Mouse (Mus musculus) forebrain, embryonic 12.5 days (tissue): ENCODE results near the gene Mpzl2. TPM values are rescaled to one million over a fixed set of nuclear protein-coding genes. Genes with fewer than 3 reads are reported as not detected.

Experiments used
- ATAC-seq: fragments of 200-750 bp; cut with Nextera tagmentation; 2 replicates; pipeline ENCODE4 v1.8.0; 2017; ENCODE audit warnings: moderate TSS enrichment; ENCODE audit not compliant: low FRiP score
- H3K27ac ChIP-seq: fragments of 300-500 bp; sonication (generic); 2 replicates; pipeline ENCODE4 v1.5.1; 2016; ENCODE audit warnings: mild to moderate bottlenecking
- H3K27me3 ChIP-seq: fragments of 300-500 bp; sonication (generic); 2 replicates; pipeline ENCODE4 v1.6.1; 2016; ENCODE audit warnings: mild to moderate bottlenecking
- H3K36me3 ChIP-seq: fragments of 300-500 bp; sonication (generic); replicated peaks from 2 replicates; pipeline ENCODE4 v1.6.1; 2016; ENCODE audit warnings: mild to moderate bottlenecking
- H3K4me1 ChIP-seq: fragments of 300-500 bp; sonication (generic); 2 replicates; pipeline ENCODE4 v1.6.1; 2016
- H3K4me2 ChIP-seq: fragments of 300-500 bp; sonication (generic); 2 replicates; pipeline ENCODE4 v1.6.1; 2016; ENCODE audit warnings: mild to moderate bottlenecking, moderate library complexity
- H3K4me3 ChIP-seq: fragments of 300-500 bp; sonication (generic); replicated peaks from 2 replicates; pipeline ENCODE4 v1.5.1; 2016; ENCODE audit warnings: mild to moderate bottlenecking
- H3K9ac ChIP-seq: fragments of 300-500 bp; sonication (generic); 2 replicates; pipeline ENCODE4 v1.6.1; 2016; ENCODE audit warnings: mild to moderate bottlenecking
- H3K9me3 ChIP-seq: fragments of 300-500 bp; sonication (generic); 2 replicates; pipeline ENCODE4 v1.6.1; 2016
- WGBS: fragments of 180-500 bp; shearing (Covaris S2); methylation state at CpG from one replicate; pipeline ENCODE4 v1.1.7; 2016; 5-methylcytosine and 5-hydroxymethylcytosine counted together
- polyA plus RNA-seq: library from polyadenylated mRNA; unstranded; fragments of >200 nt; fragmentation: Nextera tagmentation; extraction: Ambion mirVana; gene quantifications from 2 replicates; pipeline ENCODE4 v1.2.1, GENCODE M21; 2016

The Mpzl2 gene
- polyA plus RNA-seq, 1 experiment from 2014 or later, result 1.2 TPM

DNA sequence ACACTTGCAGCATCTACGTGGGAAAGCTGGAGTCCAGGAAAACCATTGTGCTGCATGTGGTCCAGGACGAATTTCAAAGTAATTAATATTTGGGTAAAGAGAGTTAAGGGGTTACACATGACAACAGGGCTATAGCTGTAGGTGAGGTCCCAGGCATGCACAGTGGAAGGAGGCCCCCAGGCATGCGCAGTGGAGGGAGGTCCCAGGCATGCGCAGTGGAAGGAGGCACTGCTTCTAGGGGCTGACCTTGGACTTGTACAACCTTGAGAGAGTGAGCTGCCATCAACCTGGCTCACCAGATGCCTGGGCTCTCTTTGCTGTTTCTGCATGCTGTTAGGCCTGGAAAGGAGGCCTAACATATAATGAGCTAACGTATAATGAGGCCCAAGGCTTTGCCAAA lies 58.3 kb downstream of the Mpzl2 start:
- no peak for ATAC-seq
- no peaks in the 10 kb centered on the region for H3K36me3 ChIP-seq
- H3K4me2 ChIP-seq, result no peak overlapping the region
- H3K4me3 ChIP-seq, result no peak overlapping the region
- 79% methylated on average over 5 of the region's 5 CpGs for WGBS
- no peaks in the 10 kb centered on the region for H3K9me3 ChIP-seq
- no peaks in the 10 kb centered on the region for H3K4me1 ChIP-seq
- no peak overlapping the region for H3K9ac ChIP-seq
- H3K27ac ChIP-seq, result no peak overlapping the region
- H3K27me3 ChIP-seq, result no peaks in the 10 kb centered on the region

DNA sequence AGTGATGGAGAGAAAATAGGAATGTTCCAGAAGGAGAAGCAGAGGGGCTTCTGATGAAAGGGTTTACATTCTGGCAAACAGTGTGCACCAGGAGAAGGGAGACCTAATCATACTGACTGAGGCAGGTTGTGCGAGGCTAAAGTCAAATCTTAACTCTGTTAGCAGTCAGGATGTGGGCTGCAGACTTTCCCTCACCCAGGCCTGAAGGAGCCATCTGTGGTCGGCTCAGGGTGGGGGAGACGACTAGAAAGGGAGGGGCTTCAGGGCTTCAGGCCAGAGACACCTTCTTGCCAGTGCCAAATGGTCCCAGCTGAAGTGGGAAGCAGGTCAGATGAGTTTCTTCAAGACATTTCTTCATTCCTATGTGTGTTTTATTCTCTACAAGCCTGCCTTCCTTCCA lies 58.8 kb downstream of the Mpzl2 start:
- Histone ChIP-seq H3K27me3 (no peaks in the 10 kb centered on the region), H3K27ac (no peak overlapping the region), H3K4me2 (no peak overlapping the region), H3K9ac (no peak overlapping the region), H3K4me3 (no peak overlapping the region), H3K36me3 (no peaks in the 10 kb centered on the region), H3K4me1 (no peaks in the 10 kb centered on the region), H3K9me3 (no peaks in the 10 kb centered on the region)
- 75% methylated on average over 3 of the region's 3 CpGs for WGBS
- no peak for ATAC-seq

DNA sequence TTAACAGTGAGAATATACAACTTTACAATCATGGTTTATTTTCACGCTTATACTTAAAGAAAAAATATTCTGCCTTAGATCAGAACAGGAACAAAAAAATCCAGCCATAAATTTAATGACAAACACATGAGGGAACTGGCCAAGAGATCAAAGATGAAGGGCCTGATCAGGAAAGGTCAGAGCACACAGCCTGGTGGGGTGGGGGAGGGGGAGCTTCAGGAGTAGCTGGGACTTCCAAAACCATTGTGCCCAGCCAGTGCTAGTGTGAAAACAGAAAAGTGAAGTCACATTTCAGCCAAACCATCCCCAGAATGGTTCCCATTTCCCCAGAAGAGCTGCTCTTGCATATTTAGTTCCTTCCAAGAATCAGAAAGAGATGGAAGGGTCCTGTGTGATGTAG lies 62.9 kb downstream of the Mpzl2 start:
- 83% methylated on average over 1 of the region's 1 CpGs for WGBS
- H3K36me3 ChIP-seq, result no peaks in the 10 kb centered on the region
- H3K27ac ChIP-seq, result no peak overlapping the region
- no peaks in the 10 kb centered on the region for H3K9me3 ChIP-seq
- no peak overlapping the region for H3K4me3 ChIP-seq
- 0 out of 2 replicates have a peak, but pooled peaks cover 3% of the 10 kb centered on the region for H3K27me3 ChIP-seq
- no peak for ATAC-seq
- H3K4me2 ChIP-seq, result no peak overlapping the region
- no peaks in the 10 kb centered on the region for H3K4me1 ChIP-seq
- H3K9ac ChIP-seq, result no peak overlapping the region

DNA sequence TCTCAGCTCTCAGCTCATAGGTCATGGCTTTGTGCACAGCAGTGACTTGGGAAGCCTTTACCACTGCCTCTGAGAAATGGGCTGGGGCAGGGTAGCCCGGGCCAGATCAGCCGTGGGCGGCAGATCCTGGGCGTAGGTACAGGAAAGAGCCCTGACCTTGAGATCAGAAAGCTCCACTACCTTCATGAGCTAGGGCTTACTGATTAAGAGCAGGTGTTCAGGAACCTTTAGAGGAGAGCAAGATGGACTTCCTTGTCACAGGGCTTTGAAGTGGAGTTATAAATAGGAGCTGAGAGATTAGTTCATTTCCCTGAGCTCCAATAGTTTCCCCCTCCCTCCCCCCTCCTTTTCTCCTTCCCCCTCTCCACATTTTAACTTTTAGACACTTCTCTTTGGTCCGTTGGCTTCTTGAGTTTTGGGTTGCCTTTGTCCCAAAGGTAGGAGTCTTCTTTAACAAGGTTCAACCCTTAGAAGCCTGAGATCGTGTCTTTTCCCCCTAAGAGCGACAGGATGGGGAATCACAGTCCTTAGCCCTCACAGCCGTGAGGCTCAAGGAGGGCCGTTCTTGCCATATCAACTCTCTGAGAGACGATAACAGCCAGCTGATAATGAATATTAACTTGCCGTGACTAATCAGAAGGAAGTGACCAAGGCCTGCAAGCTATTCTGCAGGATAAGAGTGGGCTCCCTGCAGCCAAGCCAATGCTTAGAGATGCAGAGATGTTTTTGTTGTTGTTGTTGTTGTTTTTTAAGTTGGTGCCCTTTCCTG lies 63.8 kb downstream of the Mpzl2 start:
- Histone ChIP-seq H3K4me3 (no peak overlapping the region), H3K27me3 (0 out of 2 replicates have a peak, but pooled peaks cover 3% of the 10 kb centered on the region), H3K9me3 (no peaks in the 10 kb centered on the region), H3K4me1 (no peaks in the 10 kb centered on the region), H3K36me3 (no peaks in the 10 kb centered on the region), H3K4me2 (no peak overlapping the region), H3K27ac (no peak overlapping the region), H3K9ac (no peak overlapping the region)
- WGBS, result 76% methylated on average over 11 of the region's 11 CpGs
- no peak for ATAC-seq

Other genes starting within 250 kb of the Mpzl2 start
- 3.6 and 4.4 TPM in 2 replicates for gene Tmem25, start 240.5 kb upstream of the Mpzl2 start, polyA plus RNA-seq
- 0.31 and 0.82 TPM in 2 replicates for gene Ttc36, start 236.7 kb upstream of the Mpzl2 start, polyA plus RNA-seq
- 27.4 and 28.3 TPM in 2 replicates for gene Kmt2a, start 158.5 kb upstream of the Mpzl2 start, polyA plus RNA-seq
- 524 and 567 TPM in 2 replicates for gene Atp5l, start 119.1 kb upstream of the Mpzl2 start, polyA plus RNA-seq
- 33.2 and 33.4 TPM in 2 replicates for gene Ube4a, start 74.2 kb upstream of the Mpzl2 start, polyA plus RNA-seq
- 0.19 TPM in 1 of 2 replicates, not detected in the other for gene Cd3g, start 59.4 kb upstream of the Mpzl2 start, polyA plus RNA-seq
- gene Cd3d, start 58.0 kb upstream of the Mpzl2 start, polyA plus RNA-seq, result not detected in 2 replicates
- not detected in 2 replicates for gene Cd3e, start 30.2 kb upstream of the Mpzl2 start, polyA plus RNA-seq
- gene Mpzl3, start 15.4 kb downstream of the Mpzl2 start, polyA plus RNA-seq, result 1.7 and 2.4 TPM in 2 replicates
- 0.15 TPM in 1 of 2 replicates, not detected in the other for gene Jaml, start 39.4 kb downstream of the Mpzl2 start, polyA plus RNA-seq
- gene Scn2b, start 78.0 kb downstream of the Mpzl2 start, polyA plus RNA-seq, result 3.0 and 3.1 TPM in 2 replicates
- gene Scn4b, start 98.6 kb downstream of the Mpzl2 start, polyA plus RNA-seq, result 0.23 and 0.56 TPM in 2 replicates
- gene BC049352, start 142.2 kb downstream of the Mpzl2 start, polyA plus RNA-seq, result 0.18 and 0.22 TPM in 2 replicates
- 0.11 and 0.47 TPM in 2 replicates for gene Tmprss4, start 164.3 kb downstream of the Mpzl2 start, polyA plus RNA-seq
- gene Il10ra, start 229.3 kb downstream of the Mpzl2 start, polyA plus RNA-seq, result 0.54 and 0.63 TPM in 2 replicates